Mouse (Mus musculus): ENCODE measurements around the gene Etnk2.

Etnk2 gene

DNA sequence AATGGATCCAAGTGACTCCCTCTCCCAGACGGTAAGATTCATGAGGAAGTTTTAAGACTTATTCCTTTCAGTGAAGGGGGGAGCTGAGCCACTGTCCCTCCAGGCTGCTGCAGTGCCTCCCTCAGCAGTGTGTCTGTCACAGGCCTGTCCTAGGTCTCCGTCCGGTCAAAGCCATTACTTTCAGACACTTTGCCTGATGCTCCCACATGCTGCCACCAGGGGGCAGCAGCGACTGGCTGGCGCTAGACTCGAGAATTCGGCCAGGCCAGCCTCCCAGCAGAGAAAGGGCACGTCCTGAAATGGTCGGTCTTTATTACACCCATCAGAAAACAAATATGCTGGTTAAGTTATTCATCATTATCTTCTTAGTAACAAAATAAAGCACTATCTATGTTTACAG is 18.6 kb downstream of the Etnk2 start:
- no peak for DNase-seq (ENCODE audit: low read depth in 2 of 2, low spot score in 2 of 2)

DNA sequence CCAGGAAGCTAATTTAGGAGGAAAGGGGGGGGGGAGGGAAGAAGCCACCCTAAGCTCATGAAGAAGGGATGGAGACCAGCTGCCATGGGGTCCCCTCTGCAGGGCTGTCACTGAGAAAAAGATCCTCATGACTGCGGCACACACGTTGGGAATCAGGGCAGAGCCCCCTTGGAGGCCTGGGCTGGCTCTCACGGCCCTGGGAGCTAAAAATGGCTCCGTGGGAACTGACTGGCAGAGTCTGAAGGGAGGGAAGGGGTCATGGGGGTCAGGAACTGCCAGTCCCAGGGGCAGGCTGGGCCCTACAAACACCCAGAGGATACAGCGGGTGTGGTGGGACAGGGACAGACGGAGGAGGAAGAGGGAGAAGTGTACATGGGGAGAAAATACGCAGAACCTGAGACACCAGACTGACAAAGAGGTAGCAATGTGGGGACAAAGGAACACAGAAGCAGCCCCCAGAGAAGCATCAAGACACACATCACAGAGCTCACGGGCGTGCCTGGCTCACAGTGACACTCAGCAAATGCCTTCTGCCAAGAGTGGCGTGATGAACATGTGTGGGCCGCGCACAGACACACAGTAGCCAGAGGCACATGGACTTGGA is 19.3 kb downstream of the Etnk2 start:
- DNase-seq (ENCODE audit: low read depth in 2 of 2, low spot score in 2 of 2) = no peak

DNA sequence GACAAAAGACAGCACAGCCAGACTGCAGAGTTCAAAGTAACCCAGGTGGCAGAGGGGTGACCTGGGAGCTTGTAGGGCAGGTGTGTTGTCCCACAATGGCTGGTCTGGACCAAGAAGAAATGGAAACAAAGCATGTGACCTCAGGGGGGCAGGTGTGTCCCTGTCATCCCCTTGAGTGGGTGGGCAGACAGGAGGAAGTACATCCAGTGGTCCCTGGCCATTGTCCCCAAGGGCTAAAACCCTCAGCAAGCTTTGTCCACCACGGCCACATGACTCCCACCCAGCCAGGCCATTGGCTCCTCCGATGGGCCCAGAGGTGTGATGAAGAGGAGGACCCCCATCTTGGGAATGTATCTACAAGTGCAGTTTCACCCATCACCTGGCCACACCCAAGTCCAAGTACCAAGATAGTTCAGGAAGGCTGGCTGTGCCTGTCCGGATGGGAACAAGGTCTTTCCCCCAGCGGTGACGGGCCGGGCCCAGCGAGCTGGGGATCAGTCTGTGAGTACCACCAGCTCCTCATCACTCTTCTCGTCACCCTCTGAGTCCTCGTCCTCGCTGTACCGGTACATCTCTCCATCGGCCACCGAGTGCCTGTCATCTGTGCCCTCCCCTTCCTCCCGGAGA is 19.9 kb downstream of the Etnk2 start:
- DNase-seq (ENCODE audit: low read depth in 2 of 2, low spot score in 2 of 2) = no peak

DNA sequence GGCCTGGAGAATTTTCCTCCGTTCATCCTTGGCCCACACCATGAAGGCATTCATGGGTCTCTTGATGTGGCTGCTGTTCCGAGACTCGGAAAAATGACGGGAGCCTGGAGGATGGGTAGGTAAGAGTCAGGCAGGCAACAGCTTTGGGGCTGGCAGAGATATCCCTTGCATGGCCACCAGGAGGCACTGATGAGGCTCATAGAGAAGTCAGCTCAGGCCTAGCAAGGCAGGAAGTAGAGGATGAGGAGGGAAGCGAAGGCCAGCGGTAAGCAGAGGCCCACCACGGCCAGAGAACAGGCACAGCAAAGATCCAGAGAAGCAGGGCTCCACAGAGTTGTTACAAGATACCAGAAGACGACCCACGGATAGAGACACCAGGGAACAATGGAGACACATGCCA is 22.1 kb downstream of the Etnk2 start:
- DNase-seq (ENCODE audit: low read depth in 2 of 2, low spot score in 2 of 2) = peak; percentile 64 to 74

DNA sequence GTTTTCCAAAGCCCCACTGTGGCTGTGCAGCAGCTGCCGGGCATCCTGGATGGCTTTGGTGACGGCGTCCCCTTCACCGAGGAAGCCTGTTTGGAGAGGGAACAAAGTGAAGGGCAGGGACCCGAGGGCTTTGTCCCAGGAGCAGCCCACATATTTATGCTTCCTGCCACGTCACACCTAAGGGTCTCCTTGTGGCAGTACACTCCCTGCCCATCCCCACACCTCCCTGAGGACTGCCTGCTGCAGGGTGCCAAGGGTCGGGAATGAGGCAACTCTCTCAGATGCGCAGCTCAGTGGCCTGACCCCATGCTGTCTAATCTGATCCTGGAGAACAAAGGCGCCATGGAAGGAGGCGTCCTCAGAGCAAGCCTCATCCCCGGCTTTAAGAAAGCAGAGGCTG is 22.8 kb downstream of the Etnk2 start:
- DNase-seq (ENCODE audit: low read depth in 2 of 2, low spot score in 2 of 2) = no peak

DNA sequence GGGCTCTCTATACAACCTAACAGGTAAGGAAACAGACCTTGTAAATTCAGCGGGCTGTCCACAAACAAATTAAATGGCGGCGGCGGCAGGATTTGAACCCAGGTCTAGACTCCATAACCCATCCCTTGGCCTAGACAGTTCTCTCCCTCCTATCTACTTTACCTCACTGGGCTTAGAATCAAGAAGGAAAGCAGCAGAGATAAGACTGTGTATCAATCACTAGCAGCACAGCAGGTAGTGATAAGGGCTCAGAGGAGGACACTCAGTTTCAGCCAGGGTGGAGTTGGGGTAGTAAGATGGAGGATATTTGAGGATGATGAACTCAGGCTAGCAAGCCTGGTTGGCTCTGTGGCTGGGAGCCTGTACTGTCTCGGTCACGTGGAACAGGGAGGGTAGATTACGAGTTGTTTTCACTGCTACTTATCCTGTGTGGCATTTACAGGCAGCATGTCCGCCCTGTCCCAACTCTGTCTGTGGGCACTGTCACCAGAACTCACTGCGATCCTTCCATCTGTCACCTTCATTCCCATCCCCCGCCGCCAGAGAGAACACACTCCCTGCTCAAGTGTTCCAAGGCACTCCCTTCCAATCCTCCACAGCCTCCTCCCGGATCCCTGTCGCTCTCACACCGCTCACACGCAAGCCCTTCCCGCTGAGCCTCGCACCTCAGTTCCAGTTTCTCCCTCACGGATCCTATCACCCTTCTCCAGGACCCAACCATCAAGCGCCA is 24.3 kb downstream of the Etnk2 start:
- no peak for DNase-seq (ENCODE audit: low read depth in 2 of 2, low spot score in 2 of 2)

DNA sequence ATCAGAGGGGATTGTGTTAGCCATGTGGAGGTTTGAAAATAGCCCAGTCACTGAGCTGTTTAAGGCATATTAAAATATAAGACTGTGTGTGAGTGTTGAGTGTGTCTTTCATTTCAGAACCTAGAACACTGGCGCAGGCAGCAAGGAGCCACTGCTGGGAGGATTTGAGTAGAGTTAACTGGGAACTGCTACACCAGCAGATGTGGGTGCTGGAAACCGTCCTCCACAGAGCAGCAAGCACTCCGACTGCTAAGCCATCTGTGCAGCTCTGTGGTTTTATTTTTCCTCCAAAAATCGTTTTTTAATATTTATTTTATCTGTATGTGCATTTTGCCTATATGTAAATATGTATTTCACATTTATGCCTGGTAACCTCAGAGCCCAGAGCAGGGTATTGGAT is 31.3 kb downstream of the Etnk2 start:
- DNase-seq (ENCODE audit: low read depth in 2 of 2, low spot score in 2 of 2) = no peak

DNA sequence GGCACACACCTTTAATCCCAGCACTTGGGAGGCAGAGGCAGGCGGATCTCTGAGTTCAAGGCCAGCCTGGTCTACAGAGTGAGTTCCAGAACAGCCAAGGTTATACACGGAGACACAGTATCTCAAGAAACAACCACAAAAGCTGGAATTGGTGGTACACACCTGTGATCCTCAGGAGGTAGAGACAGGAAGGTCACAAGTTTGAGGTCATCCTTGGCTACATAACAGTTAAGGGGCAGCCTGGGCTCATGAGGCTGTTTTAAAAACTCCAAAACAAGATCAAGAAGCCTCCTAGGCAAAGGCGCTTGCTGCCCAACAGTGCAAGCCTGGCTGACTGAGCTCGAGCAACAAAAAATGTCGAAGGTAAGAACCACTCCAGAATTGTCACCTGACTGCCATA is 33.3 kb downstream of the Etnk2 start:
- DNase-seq (ENCODE audit: low read depth in 2 of 2, low spot score in 2 of 2) = no peak

DNA sequence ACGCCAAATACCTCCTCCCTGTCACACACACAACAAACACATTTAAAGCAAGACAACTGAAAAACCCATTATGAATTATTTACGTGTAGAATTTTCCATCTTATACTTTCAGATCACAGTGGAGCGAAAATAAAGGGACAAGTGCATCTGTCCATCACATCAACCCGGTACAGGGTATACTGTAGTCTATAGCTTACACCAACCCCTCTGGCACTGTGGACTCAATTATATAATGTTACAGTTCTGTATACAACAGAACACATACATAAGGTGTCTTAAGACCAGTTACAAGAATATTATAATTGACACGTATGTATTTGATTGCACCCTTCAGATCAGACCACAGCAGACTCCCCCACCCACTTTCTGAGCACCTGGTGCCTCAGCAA is 33.7 kb downstream of the Etnk2 start:
- DNase-seq (ENCODE audit: low read depth in 2 of 2, low spot score in 2 of 2) = no peak

DNA sequence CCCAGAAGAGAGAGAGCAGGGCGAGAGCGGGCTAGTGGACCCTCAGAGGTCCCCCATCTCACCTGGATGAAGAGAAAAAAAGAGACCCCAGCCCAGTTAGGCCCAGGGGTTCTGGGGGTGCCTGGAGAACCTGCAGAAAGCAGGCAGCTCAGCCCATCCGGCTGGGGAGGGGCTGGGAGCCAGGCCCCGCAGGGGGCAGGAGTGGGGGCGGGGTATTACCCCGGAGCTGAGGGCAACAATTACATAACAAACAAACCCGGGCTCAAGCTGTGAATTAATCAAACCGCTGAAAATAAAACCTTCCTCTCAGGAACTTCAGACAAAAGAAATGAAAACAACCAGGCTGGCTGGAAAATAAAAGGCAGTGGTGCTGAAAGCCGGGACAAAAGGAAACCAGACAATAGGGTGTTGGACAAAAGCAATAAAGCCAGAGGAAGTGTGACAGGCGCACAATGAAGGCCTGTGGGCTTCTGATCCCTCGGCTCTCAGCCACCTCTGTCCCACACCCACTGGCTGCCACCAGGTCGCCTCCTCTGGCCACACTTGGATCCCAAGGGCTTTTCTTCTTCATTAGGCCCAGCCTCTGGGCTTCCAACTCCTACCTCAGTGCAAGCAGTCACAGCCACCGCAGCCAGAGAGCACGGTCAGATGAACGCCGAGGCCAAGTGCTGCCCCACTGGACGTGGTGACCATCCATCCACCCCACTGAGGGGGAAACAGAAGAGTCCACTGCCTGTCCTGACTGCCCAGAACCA is 34.3 kb downstream of the Etnk2 start:
- DNase-seq (ENCODE audit: low read depth in 2 of 2, low spot score in 2 of 2) = no peak

DNA sequence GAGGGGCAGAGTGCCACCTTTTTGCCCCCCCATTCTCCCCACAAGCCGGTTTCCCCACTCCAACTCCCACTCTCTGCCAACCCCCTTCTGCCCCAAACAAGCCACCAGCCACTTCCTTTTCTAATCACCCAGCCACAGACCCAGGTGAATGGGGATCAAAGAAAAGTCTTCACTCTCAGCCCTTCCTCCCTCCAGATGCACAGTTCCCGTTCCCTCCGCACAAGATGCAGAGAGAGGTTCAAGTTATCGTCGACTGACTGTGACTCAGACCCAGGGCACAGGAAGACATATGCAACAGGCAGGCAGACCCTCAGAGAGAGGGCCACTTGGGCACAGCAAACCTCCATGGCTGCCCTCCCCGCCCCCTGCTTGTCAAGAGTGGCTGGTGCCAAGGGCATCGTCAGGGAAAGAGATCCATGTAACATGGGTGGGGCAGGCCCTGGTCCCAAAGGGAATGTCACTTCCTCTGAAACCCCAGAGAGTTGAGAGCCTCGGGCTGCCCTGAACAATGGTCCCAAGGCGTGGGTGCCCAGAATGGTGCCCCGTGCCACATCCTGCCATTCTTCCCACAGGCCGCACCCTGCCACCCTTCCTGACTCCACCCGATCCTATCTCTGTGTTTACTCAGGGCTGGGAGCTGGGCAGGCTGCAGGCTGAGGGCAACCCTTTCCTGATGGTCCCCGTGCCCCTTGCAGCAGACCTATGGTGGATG is 36.8 kb downstream of the Etnk2 start:
- DNase-seq (ENCODE audit: low read depth in 2 of 2, low spot score in 2 of 2) = no peak

DNA sequence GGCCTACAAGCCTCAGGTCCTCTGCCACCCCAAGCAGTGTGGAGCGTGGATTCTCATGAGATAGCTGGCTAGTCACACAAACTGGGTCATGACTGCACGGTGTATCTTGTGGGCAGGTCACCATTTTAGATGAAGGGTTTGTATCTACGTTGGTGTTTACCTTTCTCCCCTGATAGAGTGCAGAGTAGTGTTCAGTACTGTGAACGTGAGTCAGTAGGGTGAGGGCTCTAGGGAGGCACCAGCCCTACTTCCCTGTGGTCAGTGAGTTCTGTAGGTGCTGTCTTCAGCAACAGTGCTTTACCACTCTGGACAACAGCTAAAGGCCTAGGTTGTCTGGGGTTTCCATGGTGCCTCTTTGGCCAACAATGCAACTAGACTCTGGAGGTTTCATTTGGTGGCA is 40.6 kb downstream of the Etnk2 start:
- no peak for DNase-seq (ENCODE audit: low read depth in 2 of 2, low spot score in 2 of 2)

DNA sequence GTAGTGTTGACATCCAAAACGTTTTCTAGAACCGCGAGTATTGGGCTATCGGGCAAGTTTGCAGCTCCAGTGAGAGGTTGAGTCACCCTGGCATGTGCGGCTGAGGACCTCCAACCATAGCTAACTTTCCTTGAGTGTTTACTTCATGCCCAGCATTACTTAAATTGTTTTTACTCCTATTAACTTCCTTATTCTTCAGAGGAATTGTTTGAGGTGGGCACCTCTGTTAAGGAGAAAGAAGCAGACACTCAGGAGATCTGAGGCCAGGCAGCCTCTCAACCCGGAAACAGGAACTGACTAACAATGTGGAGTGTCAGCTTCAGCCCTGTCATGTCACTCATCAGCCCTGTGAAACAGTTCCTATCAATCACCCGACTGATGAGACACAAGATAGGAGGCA is 43.2 kb downstream of the Etnk2 start:
- DNase-seq (ENCODE audit: low read depth in 2 of 2, low spot score in 2 of 2) = no peak

DNA sequence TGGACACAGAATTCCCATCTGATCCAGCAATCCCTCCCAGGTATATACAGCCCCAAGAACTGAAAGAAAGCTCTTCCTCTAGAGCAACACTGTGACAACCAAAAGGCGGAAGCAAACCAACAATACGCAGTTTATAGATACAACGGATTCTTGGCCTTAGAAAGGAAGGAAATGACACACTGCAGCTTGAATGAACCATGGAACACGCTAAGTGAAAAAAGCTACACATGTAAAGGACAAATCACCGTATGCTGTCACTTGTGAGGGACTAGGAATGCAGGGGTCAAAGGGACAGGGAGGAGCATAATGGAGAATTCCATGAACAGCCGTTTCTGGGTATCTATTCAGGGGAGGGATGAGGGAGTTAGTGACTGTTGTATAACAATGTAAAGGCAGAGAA is 44.1 kb downstream of the Etnk2 start:
- DNase-seq (ENCODE audit: low read depth in 2 of 2, low spot score in 2 of 2) = no peak

DNA sequence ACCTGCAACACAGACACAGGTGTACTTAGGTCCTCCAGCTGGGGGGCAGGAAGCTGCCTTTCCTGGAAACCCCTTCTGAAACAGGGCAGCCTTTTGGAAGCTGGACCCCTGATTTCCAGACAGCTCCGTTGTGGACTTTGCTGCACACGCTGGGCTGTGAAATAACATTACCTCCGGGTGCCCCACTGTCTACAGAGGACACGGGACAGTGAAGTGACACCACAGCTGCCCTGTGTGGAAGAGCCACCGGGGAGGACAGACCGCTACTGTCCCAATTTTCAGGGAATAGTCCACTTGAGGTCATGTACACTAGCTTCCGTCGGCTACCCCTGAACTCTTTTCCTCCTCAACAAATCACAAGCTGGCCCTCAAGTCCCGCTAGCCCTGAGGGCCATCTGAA is 44.9 kb downstream of the Etnk2 start:
- no peak for DNase-seq (ENCODE audit: low read depth in 2 of 2, low spot score in 2 of 2)

DNA sequence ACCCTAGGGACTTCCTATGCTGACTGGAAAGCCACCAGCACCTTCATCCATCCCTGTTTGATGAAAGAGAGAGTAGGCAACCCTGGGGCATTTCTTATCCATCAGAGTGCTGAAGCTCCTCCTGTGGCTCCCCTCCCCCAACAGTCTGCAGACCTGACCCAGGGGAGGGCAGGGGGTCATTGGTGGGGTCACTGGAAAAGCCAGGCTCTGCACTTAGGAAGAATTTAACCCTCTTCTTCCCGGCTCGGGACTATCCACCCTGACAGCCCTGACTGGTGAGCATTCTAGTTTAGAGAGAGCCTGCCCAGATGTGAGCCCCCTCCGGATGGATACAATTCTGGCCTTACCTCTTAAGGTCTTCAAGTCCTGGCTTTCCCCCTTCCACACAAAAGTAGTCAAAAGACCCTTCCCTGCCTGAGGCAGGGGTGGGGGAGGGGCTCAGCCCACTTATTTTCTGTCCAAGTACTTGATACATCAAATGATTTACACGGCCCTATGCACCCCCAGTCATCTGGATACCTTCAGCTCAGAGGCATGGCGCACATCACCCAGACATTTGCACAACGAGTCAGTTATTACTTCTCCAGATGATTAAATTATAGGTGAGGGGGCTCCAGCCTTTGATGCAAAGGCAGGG is 45.6 kb downstream of the Etnk2 start:
- DNase-seq (ENCODE audit: low read depth in 2 of 2, low spot score in 2 of 2) = no peak

DNA sequence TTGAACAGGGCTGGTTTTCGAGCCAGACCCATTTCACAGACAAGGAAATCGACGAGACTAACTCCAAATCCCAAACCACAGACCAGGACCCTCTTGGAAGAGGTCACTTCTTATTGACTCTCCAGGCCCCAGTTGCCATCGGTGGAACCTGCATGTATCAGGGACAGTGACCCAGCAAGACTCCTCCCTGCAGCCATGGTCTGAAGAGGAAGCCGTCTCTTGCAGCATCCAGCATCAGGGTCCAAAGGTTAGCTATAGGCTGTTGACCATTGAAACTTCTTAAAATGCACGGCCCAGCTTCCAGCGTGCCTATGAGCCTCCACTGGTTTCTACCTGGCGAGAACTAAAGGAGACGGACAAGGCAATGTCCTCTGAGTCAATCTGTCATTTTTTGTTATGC is 46.4 kb downstream of the Etnk2 start:
- no peak for DNase-seq (ENCODE audit: low read depth in 2 of 2, low spot score in 2 of 2)

DNA sequence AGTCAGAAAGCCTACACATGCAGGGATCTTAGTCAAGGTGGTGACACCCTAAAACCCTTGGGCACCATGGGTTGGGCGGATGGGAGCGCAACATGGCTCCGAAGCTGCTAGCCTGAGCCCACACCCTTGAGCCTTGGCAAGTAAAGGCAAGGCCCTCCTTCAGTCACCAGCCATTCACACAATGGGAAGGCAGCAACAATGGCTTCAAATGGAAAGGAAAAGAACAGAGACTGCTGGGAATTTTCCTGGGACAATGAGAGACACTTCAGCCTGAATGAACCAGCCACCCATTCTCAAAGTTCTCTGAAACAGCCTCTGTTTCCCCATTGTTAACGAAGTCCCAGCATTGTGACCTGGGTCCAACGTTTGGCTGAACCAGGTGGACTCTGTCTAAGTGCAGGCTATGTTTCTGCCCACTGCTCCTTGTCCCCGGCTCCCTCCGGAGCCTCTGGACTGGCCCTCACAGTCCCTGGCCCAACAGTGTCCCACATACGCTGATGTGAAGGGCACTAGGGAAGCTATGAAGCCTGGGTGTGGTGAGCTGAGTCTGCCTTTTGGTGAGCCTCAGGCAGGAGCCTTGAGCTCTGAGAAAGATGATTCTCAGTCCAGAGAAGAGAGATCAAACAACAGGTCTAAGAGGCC is 48.3 kb downstream of the Etnk2 start:
- no peak for DNase-seq (ENCODE audit: low read depth in 2 of 2, low spot score in 2 of 2)

DNA sequence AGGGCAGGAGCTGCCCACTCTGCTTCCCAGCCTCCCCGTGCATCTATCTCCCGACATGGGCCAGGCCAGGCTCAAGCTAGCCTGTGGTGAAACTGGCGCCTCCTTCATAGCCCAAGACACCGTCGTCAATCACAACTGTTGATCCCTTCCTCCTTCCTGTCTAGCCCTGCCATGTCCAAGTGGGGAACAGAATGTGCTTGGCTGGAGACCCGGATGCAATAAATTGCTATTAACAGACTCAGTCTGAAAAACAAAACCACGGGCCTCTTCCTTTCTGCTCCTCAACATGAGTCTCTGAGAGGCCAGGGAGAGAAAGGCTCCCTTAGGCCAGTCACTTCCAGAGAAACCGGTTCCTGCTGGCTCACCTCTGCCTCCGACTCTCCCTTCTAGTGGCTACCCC is 49.6 kb downstream of the Etnk2 start:
- no peak for DNase-seq (ENCODE audit: low read depth in 2 of 2, low spot score in 2 of 2)

DNA sequence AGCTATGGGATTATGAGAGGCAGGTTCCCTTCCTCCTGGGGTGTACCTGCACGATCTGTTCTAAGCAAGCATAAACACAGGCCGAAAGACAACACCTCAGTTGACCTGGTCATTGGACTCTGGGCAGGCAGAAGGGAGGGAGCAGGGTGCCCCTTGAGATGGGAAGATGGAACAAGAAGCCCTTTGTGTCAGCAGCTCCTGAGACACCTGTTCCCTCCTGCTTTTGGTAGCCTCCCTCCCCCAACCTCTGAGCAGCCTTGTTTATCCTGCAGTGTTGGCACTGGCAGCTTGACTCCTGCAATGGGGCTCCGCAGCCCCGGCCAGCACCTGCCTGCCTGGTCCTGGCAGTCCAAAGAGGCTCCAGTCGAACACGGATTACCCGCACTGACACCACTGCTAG is 51.7 kb downstream of the Etnk2 start:
- no peak for DNase-seq (ENCODE audit: low read depth in 2 of 2, low spot score in 2 of 2)

DNA sequence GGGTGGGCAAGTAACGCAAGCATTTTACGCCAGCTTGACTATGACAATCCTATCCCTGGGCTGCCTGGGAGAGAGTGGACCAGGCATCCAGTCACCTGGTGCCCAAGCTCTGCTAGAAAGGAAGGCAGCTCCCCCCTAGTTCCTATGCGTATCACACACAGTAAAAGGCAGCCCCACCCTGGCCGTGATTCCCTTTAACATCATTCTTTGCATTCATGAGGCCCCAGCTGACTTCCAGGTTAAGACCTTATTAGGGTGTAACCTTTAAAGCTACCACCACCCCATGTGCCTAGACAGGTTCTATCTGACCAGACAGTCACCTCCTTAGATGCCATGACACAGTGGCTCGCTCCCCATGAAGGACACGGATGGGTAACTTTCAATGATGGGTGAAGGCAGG is 52.1 kb downstream of the Etnk2 start:
- no peak for DNase-seq (ENCODE audit: low read depth in 2 of 2, low spot score in 2 of 2)
